Mouse (Mus musculus) left cerebral cortex, postnatal 25 days (tissue): ENCODE data around the gene Prkag2. TPM values are rescaled to one million over a fixed set of nuclear protein-coding genes. Genes with fewer than 3 reads are reported as not detected.
A peak's percentile ranks its signal among the peaks of the same experiment; 100 is the strongest.

Experiments
- DNase-seq, 2 experiments: peaks; one replicate each; pipeline ENCODE4 v3.0.0; 2022; ENCODE audit warnings: low spot score in 2 of 2, mixed read lengths in 1 of 2
- intact Hi-C: fragments of 180-260 bp; cut with DNase I; formaldehyde crosslinking; loops from one replicate; pipeline ENCODE4 v1.15.1; 2025
- total RNA-seq, 2 experiments: library from RNA; stranded (reverse); gene quantifications; 2 replicates each; pipeline ENCODE4 v1.2.3; 2021

Gene Prkag2
- total RNA-seq, 2 experiments from 2014 or later, result 102 to 108 TPM

DNA sequence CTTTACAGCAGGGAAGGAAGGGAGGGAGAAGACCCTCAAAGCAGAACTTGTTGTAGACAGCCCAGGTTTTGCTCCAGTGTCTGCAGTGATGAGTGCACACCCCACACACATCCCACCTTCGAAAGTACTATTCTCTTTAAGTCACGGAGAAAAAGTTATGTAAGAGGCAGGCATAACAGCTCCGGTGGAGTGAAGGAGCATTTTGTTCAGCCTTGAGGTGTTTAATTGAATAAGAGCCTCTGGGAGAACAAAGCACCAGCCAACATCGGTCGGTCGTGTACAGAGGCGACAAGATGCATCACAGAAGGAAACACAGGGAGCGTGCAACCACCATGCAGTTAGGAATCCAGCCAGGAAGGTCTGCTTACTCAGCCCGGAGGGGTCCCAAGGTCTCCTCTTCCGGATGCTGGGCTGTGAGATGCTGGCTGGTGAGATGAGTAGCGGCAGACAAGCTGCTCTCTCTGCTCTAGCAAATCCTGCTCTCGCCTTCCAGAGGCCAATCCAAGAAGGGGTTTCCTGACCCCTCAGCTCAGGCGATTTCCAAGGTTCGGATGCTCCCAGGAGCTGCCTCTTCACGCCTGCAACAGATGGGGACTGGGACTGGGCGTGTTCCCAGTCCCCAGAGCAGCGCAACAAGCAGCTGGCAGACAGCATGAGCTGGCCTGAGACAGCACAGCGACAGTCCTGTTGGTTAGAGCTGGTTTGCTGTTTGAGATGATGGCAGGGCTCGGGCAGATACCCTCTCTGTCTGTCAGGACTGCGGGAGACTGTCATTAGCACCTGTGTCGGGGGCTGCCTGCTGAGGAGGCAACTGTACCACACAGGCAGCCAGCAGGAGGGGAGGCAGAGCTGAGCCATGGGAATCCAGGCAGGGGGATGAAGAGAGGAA, 41.3 kb downstream of the Prkag2 start:
- DNase-seq, result peak; percentile 65 to 73
- intact Hi-C loops, result loop anchor here (1.0 to 5.0 kb wide), 2 partner anchors 22 to 38 kb away; no protein-coding TSS in a partner anchor

DNA sequence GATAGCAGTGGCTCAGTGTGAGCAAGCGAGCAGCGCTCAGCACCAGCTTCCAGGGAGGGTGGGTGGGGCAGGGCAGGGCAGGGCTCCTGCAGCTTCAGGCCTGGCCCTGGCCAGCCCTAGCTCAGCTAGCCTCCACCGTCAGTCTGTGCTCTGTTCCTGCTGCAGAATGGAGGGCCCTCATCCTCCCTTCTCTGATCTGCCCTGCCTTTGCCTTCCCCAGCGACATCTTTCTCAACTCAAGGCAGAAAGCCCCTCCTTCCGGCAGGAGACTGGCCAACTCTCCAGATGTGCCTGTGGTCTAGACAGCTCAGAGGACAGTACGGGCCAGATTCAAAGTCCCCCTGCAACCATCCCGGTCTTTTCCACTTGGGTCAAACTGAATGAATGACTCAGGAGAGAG, 42.0 kb downstream of the Prkag2 start:
- intact Hi-C loops, result loop anchor here (5.0 kb wide), 1 partner anchor 39 kb away; no protein-coding TSS in a partner anchor
- DNase-seq, result no peak

DNA sequence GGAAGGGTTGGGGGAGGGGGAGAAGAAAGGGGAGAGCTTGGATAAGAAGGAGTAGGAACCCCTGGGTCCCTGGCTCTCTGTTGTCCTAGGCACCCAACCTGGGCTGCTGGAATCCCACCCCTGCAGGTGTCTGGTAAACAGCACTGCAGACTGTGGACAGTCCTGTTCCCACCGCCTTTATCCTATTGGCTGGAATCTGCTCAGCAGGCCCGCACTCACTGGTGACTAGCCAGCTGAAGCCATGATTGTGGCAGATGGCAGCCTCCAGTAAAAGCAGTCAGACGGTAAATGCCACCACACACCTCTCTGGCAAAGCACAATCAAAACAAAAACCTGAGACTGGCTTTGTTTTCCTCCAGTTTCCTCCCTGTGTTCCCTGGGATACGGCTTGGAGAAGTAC, 45.2 kb downstream of the Prkag2 start:
- intact Hi-C loops, result loop anchor here (5.0 kb wide), 1 partner anchor 42 kb away; no protein-coding TSS in a partner anchor
- DNase-seq, result peak in 1 of 2 experiments; percentile 58

DNA sequence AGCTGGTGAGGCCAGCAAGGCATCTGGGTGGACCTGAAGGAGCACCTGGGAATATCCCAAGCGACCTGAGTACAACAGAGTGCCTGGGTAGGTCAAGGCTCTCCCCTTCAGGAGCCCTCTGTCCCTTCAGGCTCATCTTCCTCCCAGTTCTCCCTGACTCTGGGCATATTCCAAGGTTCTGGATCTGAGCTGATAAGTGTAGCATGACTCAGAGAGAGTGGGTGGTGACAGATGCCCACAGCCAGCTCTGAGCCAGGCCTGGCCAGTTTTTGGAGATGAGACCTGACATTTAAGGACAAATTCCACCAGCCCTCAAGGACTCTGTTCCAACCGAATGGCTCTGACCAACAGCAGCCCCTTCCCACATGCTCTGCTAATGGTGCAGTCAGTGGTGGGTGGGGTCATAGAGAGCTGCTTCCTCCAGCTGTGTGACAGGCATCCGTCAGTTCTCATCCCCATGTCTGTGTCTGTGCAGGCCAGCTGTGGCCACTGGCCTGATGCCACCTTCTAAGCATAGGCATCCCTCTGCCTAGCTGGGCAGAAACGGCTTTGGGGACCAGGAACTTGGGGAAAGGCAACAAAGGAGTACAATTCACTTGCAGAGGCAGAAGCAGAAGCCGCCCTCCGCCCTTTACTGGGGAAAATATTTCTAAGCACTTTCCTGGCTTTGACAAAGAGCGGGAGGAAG, 46.3 kb downstream of the Prkag2 start:
- intact Hi-C loops, result no loop called here
- DNase-seq, result peak; percentile 58 to 89

DNA sequence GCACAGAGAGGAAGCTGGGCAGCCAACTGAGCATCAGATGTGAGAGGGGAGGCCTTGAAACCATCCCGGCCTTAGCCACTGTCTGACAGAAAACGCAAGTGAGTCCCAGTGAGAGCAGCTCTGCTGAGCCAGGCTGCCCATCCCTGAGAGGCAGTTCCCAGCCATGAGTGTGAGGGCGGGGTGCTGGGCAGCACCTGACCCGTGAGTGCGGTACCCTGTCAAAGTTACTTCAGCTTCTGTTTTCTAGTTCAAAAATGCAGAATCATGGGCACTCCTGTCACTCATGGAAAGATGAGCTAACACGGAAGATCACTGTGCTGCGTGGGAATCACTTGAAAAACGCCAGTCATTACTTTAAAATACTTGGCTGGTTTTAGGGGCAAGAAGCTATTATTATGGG, 49.6 kb downstream of the Prkag2 start:
- no peak for DNase-seq
- intact Hi-C loops, result no loop called here

DNA sequence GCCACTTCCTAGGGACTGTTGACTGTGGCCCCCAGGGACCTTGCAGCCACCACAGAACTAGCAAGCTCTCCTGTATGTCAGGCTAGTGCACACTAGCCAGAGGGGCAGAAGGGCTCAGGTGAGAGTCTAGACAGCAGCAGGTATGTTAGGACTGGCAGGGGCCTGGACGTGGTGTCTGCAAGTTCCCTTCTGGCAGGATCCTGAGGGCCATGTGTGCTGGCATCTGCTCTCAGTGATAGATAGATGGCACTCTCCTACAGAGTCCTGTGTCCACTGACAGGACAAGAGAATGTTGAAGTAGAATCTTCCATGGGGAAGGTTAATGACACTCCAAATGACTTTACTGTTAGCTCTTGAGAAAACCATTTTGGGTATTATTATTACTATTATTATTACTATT, 52.8 kb downstream of the Prkag2 start:
- intact Hi-C loops, result no loop called here
- DNase-seq, result no peak

DNA sequence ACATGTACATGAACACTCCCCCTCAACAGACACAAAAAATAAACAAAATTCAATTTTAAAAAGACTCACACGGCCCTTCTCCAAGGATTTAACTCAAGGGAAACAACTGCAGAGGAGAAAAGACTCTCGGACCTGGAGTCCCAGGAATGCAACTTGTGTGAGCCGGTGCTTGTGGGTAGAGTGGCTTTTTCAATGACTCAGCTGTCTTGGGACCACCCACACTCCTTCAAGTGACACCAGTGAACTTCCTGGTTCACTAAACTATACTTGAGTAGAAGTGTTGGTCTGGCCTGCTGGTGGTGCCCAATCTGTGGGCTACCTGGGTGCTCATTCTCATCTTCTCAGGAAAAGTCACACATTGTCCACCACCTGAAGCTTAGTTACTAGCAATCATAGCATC, 53.7 kb downstream of the Prkag2 start:
- intact Hi-C loops, result no loop called here
- DNase-seq, result no peak

DNA sequence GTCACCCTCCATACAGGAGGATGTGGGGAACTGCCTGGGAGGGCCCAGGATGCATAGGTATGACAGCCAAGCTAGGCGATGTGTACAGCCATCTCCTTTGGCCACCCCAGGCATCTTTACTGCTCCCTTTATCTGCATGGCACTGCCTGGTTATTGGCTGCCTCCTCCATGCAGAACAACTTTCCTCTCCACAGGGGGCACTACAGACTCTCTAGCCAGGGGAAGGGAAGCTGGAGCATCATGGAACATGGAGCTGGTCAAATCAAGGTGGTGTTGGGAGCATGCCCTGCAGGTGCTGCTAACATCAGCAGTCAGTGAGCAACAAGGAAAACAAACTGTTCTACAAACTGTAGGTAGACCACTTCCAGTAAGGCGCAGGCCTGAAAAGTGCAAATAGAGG, 56.4 kb downstream of the Prkag2 start:
- intact Hi-C loops, result no loop called here
- DNase-seq, result no peak

DNA sequence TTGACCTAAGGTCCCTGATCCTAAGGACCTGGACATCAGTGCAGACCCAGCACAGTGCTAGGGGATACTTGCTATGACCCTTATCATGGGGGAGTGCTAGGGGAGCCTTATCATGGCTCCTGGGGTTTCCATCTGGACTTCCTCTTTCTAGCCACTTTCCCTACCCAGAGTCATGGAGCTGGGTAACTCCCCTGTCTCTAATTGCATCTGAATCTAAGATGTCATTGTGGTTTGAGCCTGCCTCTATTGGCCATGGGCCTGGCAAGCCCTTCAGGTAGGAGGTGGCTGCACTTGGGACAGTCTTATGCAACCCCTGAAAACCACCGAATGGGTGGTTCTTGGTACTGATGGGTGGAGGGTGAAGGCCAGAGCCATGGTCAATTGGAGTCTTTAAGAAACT, 58.5 kb downstream of the Prkag2 start:
- intact Hi-C loops, result no loop called here
- no peak for DNase-seq

DNA sequence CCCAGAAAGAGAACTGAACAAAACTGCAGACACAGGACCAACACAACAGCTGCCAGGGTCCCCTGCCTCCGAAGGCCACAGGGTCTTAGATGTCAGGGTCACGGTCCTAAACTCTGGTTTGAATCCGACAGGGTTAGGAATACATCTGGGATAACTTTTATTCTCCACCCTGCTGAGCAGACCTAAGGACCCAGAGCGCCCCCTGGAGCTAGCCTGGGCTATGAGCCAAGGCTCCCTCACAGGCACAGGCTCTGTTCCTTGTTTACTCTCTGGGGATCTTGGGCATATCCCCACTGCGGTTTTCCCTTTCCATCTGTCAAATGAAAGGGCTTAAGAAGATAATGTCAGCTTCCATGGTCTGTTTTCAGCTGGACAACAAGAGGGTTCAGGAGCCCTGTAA, 59.1 kb downstream of the Prkag2 start:
- no peak for DNase-seq
- intact Hi-C loops, result no loop called here

DNA sequence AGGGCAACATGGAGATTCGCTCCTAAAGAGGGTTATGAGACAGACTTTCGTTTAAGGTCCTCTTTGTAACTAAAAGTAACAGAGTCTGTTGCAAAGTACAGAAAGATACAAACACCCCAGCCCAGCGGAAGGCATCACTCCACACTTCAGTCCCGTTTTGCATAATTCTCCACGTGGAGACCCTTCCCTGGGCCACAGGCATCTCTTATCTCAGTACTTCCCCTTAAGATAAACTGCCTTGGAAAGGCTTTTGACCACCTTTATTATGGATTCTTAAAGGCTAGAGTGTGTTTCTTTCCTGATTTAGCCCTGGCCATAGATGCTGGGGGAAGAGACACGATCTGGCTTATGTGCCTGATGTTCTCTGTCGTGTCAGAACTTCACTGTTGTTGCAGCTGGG, 59.5 kb downstream of the Prkag2 start:
- DNase-seq, result no peak
- intact Hi-C loops, result no loop called here

DNA sequence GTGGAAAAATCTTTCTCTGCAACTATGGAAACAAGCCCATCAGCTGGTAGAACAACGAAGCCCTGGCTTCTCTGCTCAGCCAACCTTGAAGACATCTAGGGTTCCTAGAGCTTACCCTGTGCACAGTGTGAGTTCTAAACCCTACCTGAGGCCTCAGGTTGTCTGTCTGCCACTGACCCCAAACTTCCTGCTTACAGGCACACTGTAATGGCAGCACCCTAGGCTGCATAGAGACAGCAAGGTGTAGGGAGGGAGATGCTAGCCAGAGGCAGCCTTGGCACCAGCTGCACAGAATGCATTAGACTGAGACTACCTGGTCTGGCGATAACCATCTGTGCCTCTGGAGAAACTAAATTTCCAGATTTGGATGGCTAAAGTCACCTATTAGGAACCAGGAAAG, 61.6 kb downstream of the Prkag2 start:
- no peak for DNase-seq

DNA sequence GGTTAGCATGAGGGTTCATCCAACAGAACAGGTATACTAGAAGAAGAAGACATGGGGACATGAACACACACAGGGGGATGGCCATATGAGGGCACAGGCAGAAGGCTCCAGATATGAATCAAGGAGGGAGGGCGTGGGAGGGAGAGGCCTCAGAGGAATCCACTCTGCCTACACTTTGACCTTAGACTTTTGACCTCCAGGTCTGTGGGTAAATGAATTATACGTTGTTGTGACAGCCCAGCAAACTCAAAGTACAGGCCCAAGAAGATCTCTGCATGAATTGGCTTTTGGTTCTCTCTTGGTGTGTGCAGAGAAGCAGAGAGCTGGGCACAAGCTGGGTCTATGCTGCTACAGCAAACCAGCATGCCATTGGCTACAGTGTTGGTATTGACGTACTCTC, 65.1 kb downstream of the Prkag2 start:
- intact Hi-C loops, result no loop called here
- DNase-seq, result no peak

More for the DNA sequence above, 61.6 kb downstream of the Prkag2 start:
- intact Hi-C loops, result no loop called here

DNA sequence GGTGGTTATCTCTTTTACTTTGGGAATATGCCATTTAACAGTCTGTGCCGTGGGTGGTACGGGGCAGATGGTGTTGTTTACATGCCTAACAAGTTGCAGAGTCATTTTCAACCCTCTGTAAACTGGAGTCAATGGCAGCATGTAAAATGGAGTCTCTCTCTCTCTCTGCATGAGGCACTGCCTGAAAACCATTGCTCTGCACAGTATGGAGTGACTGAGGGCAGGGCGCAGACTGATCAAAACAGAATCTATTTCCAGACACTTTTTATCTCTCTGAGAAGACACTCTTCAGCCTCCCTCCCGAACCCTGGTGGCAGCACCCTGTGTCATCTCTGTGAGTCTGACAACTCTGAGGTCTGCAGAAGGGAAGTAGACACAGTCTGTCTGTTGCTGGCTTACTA, 69.0 kb downstream of the Prkag2 start:
- intact Hi-C loops, result no loop called here
- peak; percentile 55 to 74 for DNase-seq

DNA sequence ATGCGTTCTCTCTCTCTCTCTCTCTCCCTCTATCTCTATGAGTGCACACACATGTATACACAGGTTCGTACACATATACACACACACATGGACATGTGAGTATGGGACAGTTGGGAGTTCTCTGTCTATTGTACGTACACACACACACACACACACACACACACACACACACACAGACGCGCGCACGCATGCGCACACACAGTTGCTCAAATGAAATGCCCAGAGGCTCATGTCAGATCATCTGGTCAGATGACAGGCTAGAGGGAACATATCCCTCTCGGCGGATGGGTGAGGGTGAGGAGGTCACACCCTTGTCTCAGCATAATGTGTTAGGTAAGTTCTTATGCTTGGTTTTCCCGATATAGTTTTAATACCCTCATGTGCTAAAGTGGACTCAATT, 69.4 kb downstream of the Prkag2 start:
- DNase-seq, result no peak
- intact Hi-C loops, result no loop called here

DNA sequence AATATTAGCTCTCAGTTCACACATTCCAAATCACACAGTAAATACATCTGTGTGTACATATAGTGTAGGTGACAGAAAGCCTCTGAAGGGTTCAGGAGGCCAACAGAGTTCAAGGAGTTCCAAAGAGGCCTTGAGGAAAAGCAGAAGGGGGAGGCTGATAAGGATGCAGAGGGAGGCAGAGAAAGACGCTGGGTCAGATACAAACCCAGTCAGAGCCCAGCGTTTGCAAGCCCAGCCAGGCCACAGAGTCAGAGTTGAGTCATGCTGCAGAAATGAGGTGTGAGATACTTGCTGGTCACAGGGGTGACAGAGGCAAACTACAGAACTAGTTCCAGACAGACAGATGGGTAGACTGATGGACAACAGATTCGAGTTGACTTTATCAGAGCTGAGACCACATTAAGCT, 70.2 kb downstream of the Prkag2 start:
- DNase-seq, result no peak
- intact Hi-C loops, result no loop called here

DNA sequence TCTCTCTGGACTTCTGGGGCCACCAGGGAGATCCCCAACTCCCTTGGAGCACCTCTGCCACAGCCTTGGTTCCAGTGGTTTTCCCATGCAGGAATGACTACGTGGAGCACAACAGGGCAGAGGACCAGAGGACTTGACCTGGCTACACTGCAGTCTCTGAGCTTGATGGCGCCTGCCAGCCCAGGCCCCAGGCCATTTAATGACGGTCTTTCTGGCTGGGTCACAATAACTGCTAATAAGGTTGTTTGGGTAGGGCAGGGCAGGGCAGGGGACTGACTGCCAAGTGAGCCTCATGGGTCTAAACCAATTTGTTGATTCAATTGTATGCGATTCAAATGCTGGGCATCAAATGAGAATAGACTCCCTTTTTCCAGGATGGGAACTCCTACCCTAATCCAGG, 72.8 kb downstream of the Prkag2 start:
- intact Hi-C loops, result no loop called here
- DNase-seq, result peak in 1 of 2 experiments; percentile 28

DNA sequence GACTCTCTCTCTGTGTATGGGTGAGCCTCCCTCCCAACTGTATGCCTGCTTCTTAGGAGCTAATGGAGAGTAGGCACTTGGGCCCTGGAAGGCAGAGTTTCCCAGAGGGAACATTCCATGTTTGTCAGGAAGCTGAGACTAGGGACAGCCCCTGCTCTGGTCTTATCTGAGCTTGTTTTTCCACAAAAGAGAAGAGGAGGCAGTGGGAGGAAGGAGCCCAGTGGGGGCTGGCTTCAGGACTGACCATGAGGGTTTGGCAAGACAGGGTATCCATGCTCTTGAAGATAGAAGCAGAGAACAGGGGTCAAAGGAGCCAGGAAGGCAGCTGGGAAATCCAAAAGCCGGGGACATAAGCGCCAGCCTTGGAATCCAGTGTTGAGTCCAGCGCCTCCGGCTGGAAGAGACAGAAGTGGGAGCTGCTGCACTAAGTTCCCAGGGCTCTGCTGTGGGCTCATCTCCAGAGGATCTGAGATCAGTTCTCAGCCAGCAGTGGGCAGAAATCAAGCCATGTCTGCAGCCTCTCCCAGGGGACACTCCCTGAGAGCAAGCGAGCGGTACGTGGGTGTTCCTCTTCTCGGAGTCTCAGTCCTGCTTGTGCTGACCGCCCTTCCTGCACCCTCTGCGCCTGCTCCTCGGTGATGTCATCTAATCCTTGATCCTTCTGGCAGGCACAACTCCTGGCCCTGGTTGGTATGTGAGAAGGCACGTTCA, 75.0 kb downstream of the Prkag2 start:
- intact Hi-C loops, result no loop called here

DNA sequence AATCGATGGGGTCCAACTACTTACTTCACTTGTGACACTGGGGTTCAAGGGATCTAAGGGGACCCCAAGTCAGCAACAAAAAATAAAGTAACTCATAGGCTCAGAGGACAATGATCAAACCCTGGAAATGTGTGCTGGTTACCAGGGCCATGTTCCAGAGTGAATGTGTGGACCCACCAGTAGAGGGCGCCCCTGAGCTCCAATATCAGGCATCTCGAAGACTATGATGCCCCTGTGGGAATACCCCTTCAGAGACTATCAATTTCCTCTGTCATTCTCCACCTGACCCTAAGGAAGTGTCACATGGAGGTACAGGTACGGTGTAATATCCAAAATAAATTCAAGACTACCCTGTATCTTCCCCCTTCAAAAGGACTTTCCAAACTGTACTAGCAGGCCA, 77.5 kb downstream of the Prkag2 start:
- peak in 1 of 2 experiments; percentile 41 for DNase-seq
- intact Hi-C loops, result loop anchor here (5.0 kb wide), 2 partner anchors 59 to 144 kb away; no protein-coding TSS in a partner anchor

More for the DNA sequence above, 75.0 kb downstream of the Prkag2 start:
- DNase-seq, result peak in 1 of 2 experiments; percentile 37

DNA sequence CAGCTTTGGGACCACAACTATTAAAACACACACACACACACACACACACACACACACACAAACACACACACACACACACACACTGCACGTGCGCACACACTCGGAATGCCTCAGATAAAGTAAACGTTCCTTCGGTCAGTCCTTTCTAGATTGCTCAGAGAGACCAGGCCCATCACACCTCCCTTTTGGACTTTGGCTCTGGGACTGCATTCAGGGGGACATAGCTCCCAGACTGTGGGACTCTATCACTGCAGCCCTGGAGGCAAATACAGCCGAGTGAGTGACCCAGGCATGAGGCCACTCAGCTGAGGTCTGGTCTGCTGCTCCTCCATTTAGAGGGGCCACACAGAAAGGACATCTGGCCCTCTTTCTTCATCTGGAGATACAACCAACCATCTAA, 81.2 kb downstream of the Prkag2 start:
- intact Hi-C loops, result no loop called here
- no peak for DNase-seq
